Mouse (Mus musculus) gastrocnemius, adult 2 months (tissue): ENCODE results near the gene Insyn1. TPM values are rescaled to one million over a fixed set of nuclear protein-coding genes. Genes with fewer than 3 reads are reported as not detected.

Source experiments
- DNase-seq: peaks from one replicate; pipeline ENCODE4 v3.0.0; 2022
- H3K27ac ChIP-seq: fragments of 200-600 bp; 2 replicates; pipeline ENCODE4 v1.8.1; 2022; ENCODE audit warnings: mild to moderate bottlenecking
- H3K4me3 ChIP-seq: fragments of 200-600 bp; 2 replicates; pipeline ENCODE4 v1.8.1; 2022; ENCODE audit warnings: mild to moderate bottlenecking, moderate library complexity
- CTCF ChIP-seq: fragments of 200-600 bp; IDR thresholded peaks from 2 replicates; pipeline ENCODE4 v1.8.1; 2022; ENCODE audit warnings: antibody characterized with exemption, mild to moderate bottlenecking, moderate library complexity
- intact Hi-C: fragments of 180-260 bp; cut with DNase I; formaldehyde crosslinking; loops from one replicate; pipeline ENCODE4 v1.15.1; 2025
- total RNA-seq, 2 experiments: library from RNA; stranded (reverse); gene quantifications; 2 replicates each; pipeline ENCODE4 v1.2.3; 2021

The Insyn1 gene
- total RNA-seq, 2 experiments from 2014 or later, result 17.3 to 20.1 TPM

GRCm38 (mm10) chr9:58454886-58455285, 33.5 kb upstream of the Insyn1 start:
- DNase-seq, result no peak
- intact Hi-C loops, result no loop called here

GRCm38 (mm10) chr9:58455798-58456197, 32.6 kb upstream of the Insyn1 start:
- intact Hi-C loops, result no loop called here
- TF ChIP-seq CTCF, result no peak
- DNase-seq, result no peak
- Histone ChIP-seq H3K4me3 (no peak overlapping the region), H3K27ac (no peak overlapping the region)

More at GRCm38 (mm10) chr9:58454886-58455285, 33.5 kb upstream of the Insyn1 start:
- Histone ChIP-seq H3K4me3 (no peak overlapping the region), H3K27ac (no peak overlapping the region)
- TF ChIP-seq CTCF, result no peak

- intact Hi-C loops, result no loop called here
- Histone ChIP-seq H3K27ac (no peak overlapping the region), H3K4me3 (no peak overlapping the region)
- no peak for TF ChIP-seq CTCF
- DNase-seq, result no peak
Measured at GRCm38 (mm10) chr9:58457481-58457955, 30.9 kb upstream of the Insyn1 start.

- TF ChIP-seq CTCF, result no peak; the same call in 1 of the 2 replicates
- no peak for DNase-seq
- intact Hi-C loops, result no loop called here
- no peak overlapping the region for H3K4me3 ChIP-seq
- no peak overlapping the region for H3K27ac ChIP-seq
Measured at GRCm38 (mm10) chr9:58458341-58458740, 30.1 kb upstream of the Insyn1 start.

GRCm38 (mm10) chr9:58458856-58459553, 29.4 kb upstream of the Insyn1 start:
- intact Hi-C loops, result no loop called here
- DNase-seq, result no peak
- Histone ChIP-seq H3K27ac (no peak overlapping the region), H3K4me3 (no peak overlapping the region)
- TF ChIP-seq CTCF, result no peak

GRCm38 (mm10) chr9:58467345-58468025, 20.9 kb upstream of the Insyn1 start:
- peak; percentile 33 for DNase-seq
- intact Hi-C loops, result no loop called here
- peak overlapping the region; percentile 73 for H3K27ac ChIP-seq

GRCm38 (mm10) chr9:58470466-58470865, 17.9 kb upstream of the Insyn1 start:
- H3K27ac ChIP-seq, result no peak overlapping the region
- intact Hi-C loops, result no loop called here
- no peak overlapping the region for H3K4me3 ChIP-seq
- TF ChIP-seq CTCF, result no peak
- peak; percentile 27 for DNase-seq

More at GRCm38 (mm10) chr9:58467345-58468025, 20.9 kb upstream of the Insyn1 start:
- TF ChIP-seq CTCF, result no peak
- no peak overlapping the region for H3K4me3 ChIP-seq

GRCm38 (mm10) chr9:58473211-58473815, 15.1 kb upstream of the Insyn1 start:
- Histone ChIP-seq H3K27ac (no peak overlapping the region), H3K4me3 (no peak overlapping the region)
- intact Hi-C loops, result no loop called here
- DNase-seq, result peak; percentile 68
- TF ChIP-seq CTCF, result no peak

- no peak for TF ChIP-seq CTCF
- no peak overlapping the region for H3K27ac ChIP-seq
- H3K4me3 ChIP-seq, result no peak overlapping the region
- DNase-seq, result no peak
- intact Hi-C loops, result no loop called here
Measured at GRCm38 (mm10) chr9:58487076-58487475, 1.3 kb upstream of the Insyn1 start.

GRCm38 (mm10) chr9:58489133-58489864, 896 bp downstream of the Insyn1 start:
- TF ChIP-seq CTCF, result no peak
- intact Hi-C loops, result no loop called here
- no peak for DNase-seq
- peak overlapping the region; percentile 89 for H3K4me3 ChIP-seq
- peak overlapping the region; percentile 72 for H3K27ac ChIP-seq

- DNase-seq, result no peak
- peak overlapping the region; percentile 89 for H3K4me3 ChIP-seq
- intact Hi-C loops, result no loop called here
Measured at GRCm38 (mm10) chr9:58489865-58490165, 1.4 kb downstream of the Insyn1 start.

GRCm38 (mm10) chr9:58490391-58490790, 2.0 kb downstream of the Insyn1 start:
- H3K27ac ChIP-seq, result no peak overlapping the region
- no peak for DNase-seq
- intact Hi-C loops, result no loop called here
- no peak for TF ChIP-seq CTCF
- H3K4me3 ChIP-seq, result no peak overlapping the region

More at GRCm38 (mm10) chr9:58489865-58490165, 1.4 kb downstream of the Insyn1 start:
- H3K27ac ChIP-seq, result no peak overlapping the region
- TF ChIP-seq CTCF, result no peak
